Mouse (Mus musculus) neural tube, embryonic 14.5 days (tissue): ENCODE data around the gene Tert. TPM values are rescaled to one million over a fixed set of nuclear protein-coding genes. Genes with fewer than 3 reads are reported as not detected.

Experiments used
- ATAC-seq: fragments of 200-750 bp; cut with Nextera tagmentation; 2 replicates; pipeline ENCODE4 v1.8.0; 2017; ENCODE audit warnings: low read depth, mild to moderate bottlenecking, moderate TSS enrichment, moderate library complexity
- H3K27ac ChIP-seq: fragments of 300-500 bp; sonication (generic); 2 replicates; pipeline ENCODE4 v1.5.1; 2014; ENCODE audit warnings: low read depth, mild to moderate bottlenecking, control low read depth, low read length, moderate library complexity, mixed read lengths
- H3K27me3 ChIP-seq: fragments of 300-500 bp; sonication (generic); 2 replicates; pipeline ENCODE4 v1.6.1; 2014; ENCODE audit warnings: low read length; ENCODE audit not compliant: control insufficient read depth, insufficient read depth
- H3K36me3 ChIP-seq: fragments of 300-500 bp; sonication (generic); 2 replicates; pipeline ENCODE4 v1.6.1; 2014; ENCODE audit warnings: low read length, mixed read lengths; ENCODE audit not compliant: control insufficient read depth, insufficient read depth
- H3K4me1 ChIP-seq: fragments of 300-500 bp; sonication (generic); 2 replicates; pipeline ENCODE4 v1.6.1; 2014; ENCODE audit warnings: low read length; ENCODE audit not compliant: control insufficient read depth, insufficient read depth
- H3K4me2 ChIP-seq: fragments of 300-500 bp; sonication (generic); 2 replicates; pipeline ENCODE4 v1.6.1; 2014; ENCODE audit warnings: mild to moderate bottlenecking, low read depth, low read length, control low read depth
- H3K4me3 ChIP-seq: fragments of 300-500 bp; sonication (generic); 2 replicates; pipeline ENCODE4 v1.5.1; 2014; ENCODE audit warnings: low read depth, low read length, control low read depth, mixed read lengths
- H3K9ac ChIP-seq: fragments of 300-500 bp; sonication (generic); replicated peaks from 2 replicates; pipeline ENCODE4 v1.6.1; 2014; ENCODE audit warnings: low read depth, mild to moderate bottlenecking, control low read depth, low read length, mixed read lengths
- H3K9me3 ChIP-seq: fragments of 300-500 bp; sonication (generic); 2 replicates; pipeline ENCODE4 v1.6.1; 2016; ENCODE audit warnings: low read length; ENCODE audit not compliant: control insufficient read depth
- WGBS: fragments of 180-500 bp; shearing (Covaris S2); extraction: QIAGEN DNeasy Blood & Tissue Kit; methylation state at CpG from one replicate; pipeline ENCODE4 v1.1.7; 2014; 5-methylcytosine and 5-hydroxymethylcytosine counted together
- polyA plus RNA-seq: library from polyadenylated mRNA; unstranded; fragments of >200 nt; fragmentation: Nextera tagmentation; extraction: Ambion mirVana; gene quantifications from 2 replicates; pipeline ENCODE4 v1.2.1, GENCODE M21; 2014

The Tert gene
- polyA plus RNA-seq, 1 experiment from 2014 or later = 6.6 TPM

GRCm38 (mm10) chr13:73604156-73604957 is 22.4 kb upstream of the Tert start:
- peak overlapping the region; percentile 78 for H3K4me3 ChIP-seq
- H3K4me2 ChIP-seq = peak overlapping the region; percentile 90
- peak overlapping the region; percentile 69 for H3K27ac ChIP-seq
- H3K9me3 ChIP-seq = no peaks in the 10 kb centered on the region
- WGBS = 8% methylated on average over 20 of the region's 39 CpGs
- H3K9ac ChIP-seq = peak overlapping the region; percentile 91
- ATAC-seq = peak; percentile 87
- H3K27me3 ChIP-seq = no peaks in the 10 kb centered on the region
- H3K4me1 ChIP-seq = peaks cover 13% of the 10 kb centered on the region
- H3K36me3 ChIP-seq = peaks cover 22% of the 10 kb centered on the region

GRCm38 (mm10) chr13:73618406-73618805 is 8.3 kb upstream of the Tert start:
- H3K4me2 ChIP-seq = no peak overlapping the region

GRCm38 (mm10) chr13:73620637-73621036 is 6.1 kb upstream of the Tert start:
- H3K4me2 ChIP-seq = no peak overlapping the region
- no peaks in the 10 kb centered on the region for H3K27me3 ChIP-seq
- ATAC-seq = no peak
- no peaks in the 10 kb centered on the region for H3K4me1 ChIP-seq
- no peak overlapping the region for H3K27ac ChIP-seq
- H3K9ac ChIP-seq = no peak overlapping the region
- no peak overlapping the region for H3K4me3 ChIP-seq
- 73% methylated on average over 6 of the region's 6 CpGs for WGBS
- no peaks in the 10 kb centered on the region for H3K9me3 ChIP-seq
- H3K36me3 ChIP-seq = peaks cover 51% of the 10 kb centered on the region

More at GRCm38 (mm10) chr13:73618406-73618805, 8.3 kb upstream of the Tert start:
- peaks cover 71% of the 10 kb centered on the region for H3K36me3 ChIP-seq
- 95% methylated on average over 5 of the region's 5 CpGs for WGBS
- no peak overlapping the region for H3K4me3 ChIP-seq
- no peaks in the 10 kb centered on the region for H3K27me3 ChIP-seq
- H3K9me3 ChIP-seq = no peaks in the 10 kb centered on the region
- H3K9ac ChIP-seq = no peak overlapping the region
- ATAC-seq = no peak
- no peaks in the 10 kb centered on the region for H3K4me1 ChIP-seq
- no peak overlapping the region for H3K27ac ChIP-seq

GRCm38 (mm10) chr13:73626410-73626744 is 334 bp upstream of the Tert start:
- ATAC-seq = no peak
- Histone ChIP-seq H3K36me3 (peaks cover under 1% of the 10 kb centered on the region; the same call in 1 of the 2 replicates), H3K4me1 (no peaks in the 10 kb centered on the region), H3K4me2 (peak overlapping the region; percentile 77), H3K9me3 (no peaks in the 10 kb centered on the region), H3K27ac (no peak overlapping the region), H3K9ac (no peak overlapping the region), H3K4me3 (peak overlapping the region; percentile 40), H3K27me3 (no peaks in the 10 kb centered on the region)
- WGBS = 44% methylated on average over 6 of the region's 6 CpGs

- Histone ChIP-seq H3K36me3 (no peaks in the 10 kb centered on the region), H3K27ac (no peak overlapping the region), H3K27me3 (no peaks in the 10 kb centered on the region), H3K4me2 (no peak overlapping the region), H3K4me3 (no peak overlapping the region), H3K9ac (no peak overlapping the region), H3K9me3 (no peaks in the 10 kb centered on the region), H3K4me1 (no peaks in the 10 kb centered on the region)
- 83% methylated on average over 11 of the region's 11 CpGs for WGBS
- ATAC-seq = no peak
Measured at GRCm38 (mm10) chr13:73628586-73629113, 1.9 kb downstream of the Tert start.

- no peak for ATAC-seq
- WGBS = 96% methylated on average over 3 of the region's 3 CpGs
- H3K4me2 ChIP-seq = no peak overlapping the region
- H3K9me3 ChIP-seq = no peaks in the 10 kb centered on the region
- no peak overlapping the region for H3K9ac ChIP-seq
- 0 out of 2 replicates have a peak, but pooled peaks cover 12% of the 10 kb centered on the region for H3K36me3 ChIP-seq
- H3K4me3 ChIP-seq = no peak overlapping the region
- no peaks in the 10 kb centered on the region for H3K27me3 ChIP-seq
- H3K4me1 ChIP-seq = no peaks in the 10 kb centered on the region
- no peak overlapping the region for H3K27ac ChIP-seq
Measured at GRCm38 (mm10) chr13:73631837-73632236, 5.1 kb downstream of the Tert start.

- no peak overlapping the region for H3K4me3 ChIP-seq
- H3K27me3 ChIP-seq = no peaks in the 10 kb centered on the region
- 0 out of 2 replicates have a peak, but pooled peaks cover 12% of the 10 kb centered on the region for H3K36me3 ChIP-seq
- no peak overlapping the region for H3K27ac ChIP-seq
- WGBS = 87% methylated on average over 5 of the region's 6 CpGs
- no peaks in the 10 kb centered on the region for H3K4me1 ChIP-seq
- ATAC-seq = no peak
- H3K9me3 ChIP-seq = no peaks in the 10 kb centered on the region
- no peak overlapping the region for H3K4me2 ChIP-seq
- no peak overlapping the region for H3K9ac ChIP-seq
Measured at GRCm38 (mm10) chr13:73637826-73638225, 11.1 kb downstream of the Tert start.

- Histone ChIP-seq H3K9me3 (no peaks in the 10 kb centered on the region), H3K36me3 (no peaks in the 10 kb centered on the region), H3K4me3 (no peak overlapping the region), H3K27me3 (no peaks in the 10 kb centered on the region), H3K4me2 (no peak overlapping the region), H3K27ac (no peak overlapping the region), H3K4me1 (no peaks in the 10 kb centered on the region), H3K9ac (no peak overlapping the region)
- WGBS = 88% methylated on average over 4 of the region's 4 CpGs
- ATAC-seq = no peak
Measured at GRCm38 (mm10) chr13:73641296-73641695, 14.6 kb downstream of the Tert start.

- no peaks in the 10 kb centered on the region for H3K36me3 ChIP-seq
- no peak overlapping the region for H3K27ac ChIP-seq
- no peaks in the 10 kb centered on the region for H3K27me3 ChIP-seq
- no peak overlapping the region for H3K9ac ChIP-seq
- no peaks in the 10 kb centered on the region for H3K4me1 ChIP-seq
- WGBS = 40% methylated on average over 6 of the region's 6 CpGs
- peak; percentile 75 for ATAC-seq
- H3K4me3 ChIP-seq = no peak overlapping the region
- no peaks in the 10 kb centered on the region for H3K9me3 ChIP-seq
- no peak overlapping the region for H3K4me2 ChIP-seq
Measured at GRCm38 (mm10) chr13:73646397-73647087, 19.8 kb downstream of the Tert start.
